Mouse (Mus musculus): ENCODE measurements around the gene Rabepk. TPM values are rescaled to one million over a fixed set of nuclear protein-coding genes. Genes with fewer than 3 reads are reported as not detected.
"Not testable (repeated sequence)": the region's sequence is repeated elsewhere in the genome, so short reads cannot be mapped to it uniquely, and the experiment has no call there.

Gene Rabepk
- polyA plus RNA-seq, 1 experiment from 2014 or later, result 26.9 TPM

GRCm38 (mm10) chr2:34801516-34802482, 2.1 kb upstream of the Rabepk start:
- 6% methylated on average over 39 of the region's 39 CpGs for WGBS

GRCm38 (mm10) chr2:34800371-34800770, 659 bp upstream of the Rabepk start:
- Histone ChIP-seq H3K27ac (ENCODE audit: low read depth, low read length) (no peak overlapping the region), H3K27me3 (replicated peaks; ENCODE audit: control insufficient read depth, insufficient read depth, low read length) (no peaks in the 10 kb centered on the region), H3K9ac (ENCODE audit: low read length) (no peak overlapping the region), H3K4me2 (ENCODE audit: low read length) (no peak overlapping the region), H3K4me3 (ENCODE audit: low read depth, low read length) (no peak overlapping the region), H3K4me1 (ENCODE audit: control insufficient read depth, insufficient read depth, low read length) (peaks cover 8% of the 10 kb centered on the region; the same call in 1 of the 2 replicates), H3K9me3 (replicated peaks; ENCODE audit: control insufficient read depth, low read length) (no peaks in the 10 kb centered on the region), H3K36me3 (ENCODE audit: control insufficient read depth, insufficient read depth, low read length) (peaks cover 7% of the 10 kb centered on the region; the same call in 1 of the 2 replicates)
- no peak for DNase-seq (ENCODE audit: low spot score)
- WGBS, result 82% methylated on average over 7 of the region's 7 CpGs
- ATAC-seq, result no peak

More at GRCm38 (mm10) chr2:34801516-34802482, 2.1 kb upstream of the Rabepk start:
- Histone ChIP-seq H3K4me3 (ENCODE audit: low read depth, low read length) (peak overlapping the region; percentile 65), H3K4me1 (ENCODE audit: control insufficient read depth, insufficient read depth, low read length) (peaks cover 8% of the 10 kb centered on the region; the same call in 1 of the 2 replicates), H3K4me2 (ENCODE audit: low read length) (peak overlapping the region; percentile 29; the same call in 1 of the 2 replicates), H3K27ac (ENCODE audit: low read depth, low read length) (peak overlapping the region; percentile 83), H3K9ac (ENCODE audit: low read length) (peak overlapping the region; percentile 79), H3K36me3 (ENCODE audit: control insufficient read depth, insufficient read depth, low read length) (peaks cover 19% of the 10 kb centered on the region), H3K9me3 (replicated peaks; ENCODE audit: control insufficient read depth, low read length) (no peaks in the 10 kb centered on the region), H3K27me3 (replicated peaks; ENCODE audit: control insufficient read depth, insufficient read depth, low read length) (no peaks in the 10 kb centered on the region)
- ATAC-seq (peak; percentile 97), DNase-seq (ENCODE audit: low spot score) (peak; percentile 100)

GRCm38 (mm10) chr2:34795426-34795825, 4.3 kb downstream of the Rabepk start:
- H3K9ac ChIP-seq (ENCODE audit: low read length), result no peak overlapping the region
- H3K4me2 ChIP-seq (ENCODE audit: low read length), result no peak overlapping the region
- H3K27me3 ChIP-seq (replicated peaks; ENCODE audit: control insufficient read depth, insufficient read depth, low read length), result no peaks in the 10 kb centered on the region
- H3K36me3 ChIP-seq (ENCODE audit: control insufficient read depth, insufficient read depth, low read length), result peaks cover 8% of the 10 kb centered on the region; the same call in 1 of the 2 replicates
- ATAC-seq (no peak), DNase-seq (ENCODE audit: low spot score) (no peak)
- H3K4me3 ChIP-seq (ENCODE audit: low read depth, low read length), result no peak overlapping the region
- H3K27ac ChIP-seq (ENCODE audit: low read depth, low read length), result no peak overlapping the region
- H3K9me3 ChIP-seq (replicated peaks; ENCODE audit: control insufficient read depth, low read length), result no peaks in the 10 kb centered on the region
- 0 out of 2 replicates have a peak, but pooled peaks cover 3% of the 10 kb centered on the region for H3K4me1 ChIP-seq (ENCODE audit: control insufficient read depth, insufficient read depth, low read length)
- 90% methylated on average over 7 of the region's 7 CpGs for WGBS

- peaks cover 8% of the 10 kb centered on the region; the same call in 1 of the 2 replicates for H3K36me3 ChIP-seq (ENCODE audit: control insufficient read depth, insufficient read depth, low read length)
- H3K4me2 ChIP-seq (ENCODE audit: low read length), result no peak overlapping the region
- 90% methylated on average over 2 of the region's 2 CpGs for WGBS
- no peaks in the 10 kb centered on the region for H3K4me1 ChIP-seq (ENCODE audit: control insufficient read depth, insufficient read depth, low read length)
- H3K9me3 ChIP-seq (replicated peaks; ENCODE audit: control insufficient read depth, low read length), result no peaks in the 10 kb centered on the region
- no peak overlapping the region for H3K4me3 ChIP-seq (ENCODE audit: low read depth, low read length)
- H3K27me3 ChIP-seq (replicated peaks; ENCODE audit: control insufficient read depth, insufficient read depth, low read length), result no peaks in the 10 kb centered on the region
- no peak overlapping the region for H3K9ac ChIP-seq (ENCODE audit: low read length)
- H3K27ac ChIP-seq (ENCODE audit: low read depth, low read length), result no peak overlapping the region
- no peak for ATAC-seq
- no peak for DNase-seq (ENCODE audit: low spot score)
These were observed 5.2 kb downstream of the Rabepk start for GRCm38 (mm10) chr2:34794511-34794910.

GRCm38 (mm10) chr2:34792543-34792942, 7.2 kb downstream of the Rabepk start:
- not testable (repeated sequence) for H3K36me3 ChIP-seq (ENCODE audit: control insufficient read depth, insufficient read depth, low read length); DNase-seq (ENCODE audit: low spot score); ATAC-seq; H3K4me2 ChIP-seq (ENCODE audit: low read length); H3K27me3 ChIP-seq (replicated peaks; ENCODE audit: control insufficient read depth, insufficient read depth, low read length); H3K9me3 ChIP-seq (replicated peaks; ENCODE audit: control insufficient read depth, low read length); H3K27ac ChIP-seq (ENCODE audit: low read depth, low read length); H3K9ac ChIP-seq (ENCODE audit: low read length); H3K4me3 ChIP-seq (ENCODE audit: low read depth, low read length); H3K4me1 ChIP-seq (ENCODE audit: control insufficient read depth, insufficient read depth, low read length)
- WGBS, result 100% methylated on average over 2 of the region's 2 CpGs

- H3K9ac ChIP-seq (ENCODE audit: low read length), result no peak overlapping the region
- 95% methylated on average over 8 of the region's 8 CpGs for WGBS
- H3K27me3 ChIP-seq (replicated peaks; ENCODE audit: control insufficient read depth, insufficient read depth, low read length), result no peaks in the 10 kb centered on the region
- ATAC-seq, result no peak
- no peak overlapping the region for H3K27ac ChIP-seq (ENCODE audit: low read depth, low read length)
- H3K4me2 ChIP-seq (ENCODE audit: low read length), result no peak overlapping the region
- no peaks in the 10 kb centered on the region for H3K4me1 ChIP-seq (ENCODE audit: control insufficient read depth, insufficient read depth, low read length)
- peaks cover 10% of the 10 kb centered on the region; the same call in 1 of the 2 replicates for H3K36me3 ChIP-seq (ENCODE audit: control insufficient read depth, insufficient read depth, low read length)
- H3K4me3 ChIP-seq (ENCODE audit: low read depth, low read length), result no peak overlapping the region
- no peak for DNase-seq (ENCODE audit: low spot score)
- H3K9me3 ChIP-seq (replicated peaks; ENCODE audit: control insufficient read depth, low read length), result no peaks in the 10 kb centered on the region
These were observed 9.4 kb downstream of the Rabepk start for GRCm38 (mm10) chr2:34790282-34790681.

GRCm38 (mm10) chr2:34784085-34784484, 15.6 kb downstream of the Rabepk start:
- H3K27ac ChIP-seq (ENCODE audit: low read depth, low read length), result no peak overlapping the region
- no peaks in the 10 kb centered on the region for H3K27me3 ChIP-seq (replicated peaks; ENCODE audit: control insufficient read depth, insufficient read depth, low read length)
- no peaks in the 10 kb centered on the region for H3K9me3 ChIP-seq (replicated peaks; ENCODE audit: control insufficient read depth, low read length)
- H3K4me3 ChIP-seq (ENCODE audit: low read depth, low read length), result no peak overlapping the region
- no peaks in the 10 kb centered on the region for H3K4me1 ChIP-seq (ENCODE audit: control insufficient read depth, insufficient read depth, low read length)
- DNase-seq (ENCODE audit: low spot score), result peak; percentile 17
- 75% methylated on average over 2 of the region's 2 CpGs for WGBS
- no peak for ATAC-seq
- H3K4me2 ChIP-seq (ENCODE audit: low read length), result no peak overlapping the region
- H3K36me3 ChIP-seq (ENCODE audit: control insufficient read depth, insufficient read depth, low read length), result peaks cover 46% of the 10 kb centered on the region
- no peak overlapping the region for H3K9ac ChIP-seq (ENCODE audit: low read length)

GRCm38 (mm10) chr2:34783064-34784020, 16.4 kb downstream of the Rabepk start:
- 95% methylated on average over 14 of the region's 14 CpGs for WGBS
- peaks cover 53% of the 10 kb centered on the region for H3K36me3 ChIP-seq (ENCODE audit: control insufficient read depth, insufficient read depth, low read length)
- no peaks in the 10 kb centered on the region for H3K9me3 ChIP-seq (replicated peaks; ENCODE audit: control insufficient read depth, low read length)

More at GRCm38 (mm10) chr2:34783064-34784020, 16.4 kb downstream of the Rabepk start:
- no peak overlapping the region for H3K4me3 ChIP-seq (ENCODE audit: low read depth, low read length)
- H3K4me1 ChIP-seq (ENCODE audit: control insufficient read depth, insufficient read depth, low read length), result no peaks in the 10 kb centered on the region
- H3K9ac ChIP-seq (ENCODE audit: low read length), result no peak overlapping the region
- no peak overlapping the region for H3K27ac ChIP-seq (ENCODE audit: low read depth, low read length)
- ATAC-seq, result no peak
- DNase-seq (ENCODE audit: low spot score), result no peak
- H3K27me3 ChIP-seq (replicated peaks; ENCODE audit: control insufficient read depth, insufficient read depth, low read length), result no peaks in the 10 kb centered on the region
- no peak overlapping the region for H3K4me2 ChIP-seq (ENCODE audit: low read length)
